Mouse (Mus musculus) hindbrain, embryonic 13.5 days (tissue): Measurements from ENCODE around the gene Mtap. TPM values are rescaled to one million over a fixed set of nuclear protein-coding genes. Genes with fewer than 3 reads are reported as not detected.

Experiments
- ATAC-seq: fragments of 200-750 bp; cut with Nextera tagmentation; 2 replicates; pipeline ENCODE4 v1.8.0; 2017; ENCODE audit warnings: moderate TSS enrichment; ENCODE audit not compliant: low FRiP score
- H3K27ac ChIP-seq: fragments of 300-500 bp; sonication (generic); 2 replicates; pipeline ENCODE4 v1.5.1; 2015; ENCODE audit warnings: inconsistent platforms, mild to moderate bottlenecking, moderate library complexity
- H3K27me3 ChIP-seq: fragments of 300-500 bp; sonication (generic); 2 replicates; pipeline ENCODE4 v1.6.1; 2015; ENCODE audit warnings: mild to moderate bottlenecking, inconsistent platforms
- H3K36me3 ChIP-seq: fragments of 300-500 bp; sonication (generic); 2 replicates; pipeline ENCODE4 v1.6.1; 2015; ENCODE audit warnings: mild to moderate bottlenecking, inconsistent platforms
- H3K4me1 ChIP-seq: fragments of 300-500 bp; sonication (generic); replicated peaks from 2 replicates; pipeline ENCODE4 v1.6.1; 2015; ENCODE audit warnings: inconsistent platforms
- H3K4me2 ChIP-seq: fragments of 300-500 bp; sonication (generic); 2 replicates; pipeline ENCODE4 v1.6.1; 2015; ENCODE audit warnings: inconsistent platforms, mild to moderate bottlenecking, moderate library complexity
- H3K4me3 ChIP-seq: fragments of 300-500 bp; sonication (generic); 2 replicates; pipeline ENCODE4 v1.5.1; 2015; ENCODE audit warnings: mild to moderate bottlenecking, inconsistent platforms
- H3K9ac ChIP-seq: fragments of 300-500 bp; sonication (generic); 2 replicates; pipeline ENCODE4 v1.6.1; 2015; ENCODE audit warnings: mild to moderate bottlenecking, inconsistent platforms
- H3K9me3 ChIP-seq: fragments of 300-500 bp; sonication (generic); 2 replicates; pipeline ENCODE4 v1.6.1; 2016; ENCODE audit warnings: inconsistent platforms
- WGBS: fragments of 180-500 bp; shearing (Covaris S2); methylation state at CpG from one replicate; pipeline ENCODE4 v1.1.7; 2015; 5-methylcytosine and 5-hydroxymethylcytosine counted together
- polyA plus RNA-seq: library from polyadenylated mRNA; unstranded; fragments of >200 nt; fragmentation: Nextera tagmentation; extraction: Ambion mirVana; gene quantifications from 2 replicates; pipeline ENCODE4 v1.2.1, GENCODE M21; 2015

Mtap gene
- polyA plus RNA-seq = 25.9 and 27.1 TPM in 2 replicates

- ATAC-seq = peak; percentile 97
- Histone ChIP-seq H3K9me3 (no peaks in the 10 kb centered on the region), H3K4me2 (peak within 1 kb of the TSS; percentile 88), H3K27me3 (0 out of 2 replicates have a peak, but pooled peaks cover 3% of the 10 kb centered on the region), H3K4me1 (peaks cover 26% of the 10 kb centered on the region), H3K36me3 (no peaks in the 10 kb centered on the region), H3K4me3 (peak within 1 kb of the TSS; percentile 90), H3K27ac (peak within 1 kb of the TSS; percentile 74), H3K9ac (peak within 1 kb of the TSS; percentile 89)
- under 1% methylated on average over 31 of the region's 31 CpGs for WGBS
Measured at GRCm38 (mm10) chr4:89136906-89137541, at the start of gene Mtap. TSS of gene Mtap (plus strand) at chr4:89137122.

- H3K36me3 ChIP-seq = no peaks in the 10 kb centered on the region
- ATAC-seq = no peak
- H3K4me2 ChIP-seq = no peak overlapping the region
- no peaks in the 10 kb centered on the region for H3K9me3 ChIP-seq
- no peaks in the 10 kb centered on the region for H3K4me1 ChIP-seq
- H3K4me3 ChIP-seq = no peak overlapping the region
- WGBS = 94% methylated on average over 7 of the region's 7 CpGs
- no peaks in the 10 kb centered on the region for H3K27me3 ChIP-seq
- no peak overlapping the region for H3K9ac ChIP-seq
- H3K27ac ChIP-seq = no peak overlapping the region
Measured at GRCm38 (mm10) chr4:89089110-89089509, 47.8 kb upstream of the Mtap start.

- no peaks in the 10 kb centered on the region for H3K27me3 ChIP-seq
- no peak for ATAC-seq
- H3K9me3 ChIP-seq = no peaks in the 10 kb centered on the region
- H3K27ac ChIP-seq = no peak overlapping the region
- no peak overlapping the region for H3K4me2 ChIP-seq
- 58% methylated on average over 6 of the region's 6 CpGs for WGBS
- H3K9ac ChIP-seq = no peak overlapping the region
- no peak overlapping the region for H3K4me3 ChIP-seq
- H3K36me3 ChIP-seq = no peaks in the 10 kb centered on the region
- no peaks in the 10 kb centered on the region for H3K4me1 ChIP-seq
Measured at GRCm38 (mm10) chr4:89090217-89090616, 46.7 kb upstream of the Mtap start.

GRCm38 (mm10) chr4:89092153-89092552, 44.8 kb upstream of the Mtap start:
- Histone ChIP-seq H3K27ac (no peak overlapping the region), H3K4me2 (no peak overlapping the region), H3K36me3 (no peaks in the 10 kb centered on the region), H3K9ac (no peak overlapping the region), H3K9me3 (no peaks in the 10 kb centered on the region), H3K27me3 (no peaks in the 10 kb centered on the region), H3K4me3 (no peak overlapping the region), H3K4me1 (no peaks in the 10 kb centered on the region)
- no peak for ATAC-seq
- 89% methylated on average over 5 of the region's 5 CpGs for WGBS

- no peak overlapping the region for H3K9ac ChIP-seq
Measured at GRCm38 (mm10) chr4:89094773-89095172, 42.1 kb upstream of the Mtap start.

GRCm38 (mm10) chr4:89098261-89098660, 38.7 kb upstream of the Mtap start:
- no peak overlapping the region for H3K27ac ChIP-seq
- H3K4me2 ChIP-seq = no peak overlapping the region
- no peaks in the 10 kb centered on the region for H3K9me3 ChIP-seq
- no peaks in the 10 kb centered on the region for H3K36me3 ChIP-seq
- no peak overlapping the region for H3K9ac ChIP-seq
- WGBS = 57% methylated on average over 5 of the region's 5 CpGs
- H3K27me3 ChIP-seq = no peaks in the 10 kb centered on the region
- no peaks in the 10 kb centered on the region for H3K4me1 ChIP-seq
- H3K4me3 ChIP-seq = no peak overlapping the region
- ATAC-seq = no peak

More at GRCm38 (mm10) chr4:89094773-89095172, 42.1 kb upstream of the Mtap start:
- Histone ChIP-seq H3K4me3 (no peak overlapping the region), H3K4me1 (no peaks in the 10 kb centered on the region), H3K4me2 (no peak overlapping the region), H3K27ac (no peak overlapping the region), H3K27me3 (no peaks in the 10 kb centered on the region), H3K9me3 (no peaks in the 10 kb centered on the region), H3K36me3 (no peaks in the 10 kb centered on the region)
- no peak for ATAC-seq
- WGBS = 95% methylated on average over 5 of the region's 5 CpGs

- H3K9me3 ChIP-seq = no peaks in the 10 kb centered on the region
- no peak overlapping the region for H3K4me2 ChIP-seq
- 48% methylated on average over 3 of the region's 3 CpGs for WGBS
- no peaks in the 10 kb centered on the region for H3K4me1 ChIP-seq
- no peak overlapping the region for H3K27ac ChIP-seq
- H3K36me3 ChIP-seq = no peaks in the 10 kb centered on the region
- H3K9ac ChIP-seq = no peak overlapping the region
- H3K4me3 ChIP-seq = no peak overlapping the region
- no peaks in the 10 kb centered on the region for H3K27me3 ChIP-seq
- no peak for ATAC-seq
Measured at GRCm38 (mm10) chr4:89101276-89101675, 35.6 kb upstream of the Mtap start.

- Histone ChIP-seq H3K4me1 (no peaks in the 10 kb centered on the region), H3K9me3 (no peaks in the 10 kb centered on the region), H3K27me3 (no peaks in the 10 kb centered on the region), H3K9ac (no peak overlapping the region), H3K36me3 (no peaks in the 10 kb centered on the region), H3K27ac (no peak overlapping the region), H3K4me2 (no peak overlapping the region), H3K4me3 (no peak overlapping the region)
- no peak for ATAC-seq
- whole genome bisulfite sequencing = 66% methylated on average over 2 of the region's 2 CpGs
Measured at GRCm38 (mm10) chr4:89102283-89102682, 34.6 kb upstream of the Mtap start.

GRCm38 (mm10) chr4:89105486-89105885, 31.4 kb upstream of the Mtap start:
- H3K4me3 ChIP-seq = no peak overlapping the region
- H3K27me3 ChIP-seq = no peaks in the 10 kb centered on the region
- ATAC-seq = no peak
- H3K4me1 ChIP-seq = no peaks in the 10 kb centered on the region
- no peaks in the 10 kb centered on the region for H3K36me3 ChIP-seq
- no peak overlapping the region for H3K9ac ChIP-seq
- H3K9me3 ChIP-seq = no peaks in the 10 kb centered on the region
- no peak overlapping the region for H3K4me2 ChIP-seq
- 55% methylated on average over 2 of the region's 2 CpGs for WGBS
- no peak overlapping the region for H3K27ac ChIP-seq

GRCm38 (mm10) chr4:89106505-89106904, 30.4 kb upstream of the Mtap start:
- Histone ChIP-seq H3K4me3 (no peak overlapping the region), H3K36me3 (no peaks in the 10 kb centered on the region), H3K27me3 (no peaks in the 10 kb centered on the region), H3K9ac (no peak overlapping the region), H3K4me1 (no peaks in the 10 kb centered on the region), H3K9me3 (no peaks in the 10 kb centered on the region), H3K4me2 (no peak overlapping the region), H3K27ac (no peak overlapping the region)
- ATAC-seq = no peak
- WGBS = 83% methylated on average over 2 of the region's 2 CpGs

GRCm38 (mm10) chr4:89112168-89112710, 24.7 kb upstream of the Mtap start:
- no peak overlapping the region for H3K4me3 ChIP-seq
- no peak for ATAC-seq
- H3K9ac ChIP-seq = no peak overlapping the region
- no peaks in the 10 kb centered on the region for H3K27me3 ChIP-seq
- H3K27ac ChIP-seq = no peak overlapping the region
- WGBS = 91% methylated on average over 11 of the region's 11 CpGs
- no peak overlapping the region for H3K4me2 ChIP-seq
- H3K9me3 ChIP-seq = no peaks in the 10 kb centered on the region
- no peaks in the 10 kb centered on the region for H3K4me1 ChIP-seq
- H3K36me3 ChIP-seq = no peaks in the 10 kb centered on the region

- H3K27ac ChIP-seq = no peak overlapping the region
- no peak for ATAC-seq
- 65% methylated on average over 4 of the region's 4 CpGs for WGBS
- no peaks in the 10 kb centered on the region for H3K36me3 ChIP-seq
- no peaks in the 10 kb centered on the region for H3K4me1 ChIP-seq
- no peak overlapping the region for H3K9ac ChIP-seq
- no peaks in the 10 kb centered on the region for H3K27me3 ChIP-seq
- no peak overlapping the region for H3K4me3 ChIP-seq
- H3K4me2 ChIP-seq = no peak overlapping the region
- no peaks in the 10 kb centered on the region for H3K9me3 ChIP-seq
Measured at GRCm38 (mm10) chr4:89112782-89113181, 24.1 kb upstream of the Mtap start.

GRCm38 (mm10) chr4:89116006-89116405, 20.9 kb upstream of the Mtap start:
- Histone ChIP-seq H3K9me3 (no peaks in the 10 kb centered on the region), H3K4me2 (no peak overlapping the region), H3K27me3 (no peaks in the 10 kb centered on the region), H3K4me1 (no peaks in the 10 kb centered on the region), H3K27ac (no peak overlapping the region), H3K36me3 (no peaks in the 10 kb centered on the region), H3K4me3 (no peak overlapping the region), H3K9ac (no peak overlapping the region)
- ATAC-seq = no peak
- WGBS = 84% methylated on average over 2 of the region's 2 CpGs
